Mouse (Mus musculus) G1E (cell line): ENCODE data around the gene Ccdc115.

Source experiments
- CTCF ChIP-seq: IDR thresholded peaks from 2 replicates; pipeline ENCODE4 v1.5.1; 2012; ENCODE audit warnings: low read depth, low read length, inconsistent platforms, mixed read lengths
- TAL1 ChIP-seq: conservative IDR thresholded peaks from 2 replicates; pipeline ENCODE4 v1.6.1; 2012; ENCODE audit warnings: low read depth, low read length, inconsistent platforms, mixed read lengths

DNA sequence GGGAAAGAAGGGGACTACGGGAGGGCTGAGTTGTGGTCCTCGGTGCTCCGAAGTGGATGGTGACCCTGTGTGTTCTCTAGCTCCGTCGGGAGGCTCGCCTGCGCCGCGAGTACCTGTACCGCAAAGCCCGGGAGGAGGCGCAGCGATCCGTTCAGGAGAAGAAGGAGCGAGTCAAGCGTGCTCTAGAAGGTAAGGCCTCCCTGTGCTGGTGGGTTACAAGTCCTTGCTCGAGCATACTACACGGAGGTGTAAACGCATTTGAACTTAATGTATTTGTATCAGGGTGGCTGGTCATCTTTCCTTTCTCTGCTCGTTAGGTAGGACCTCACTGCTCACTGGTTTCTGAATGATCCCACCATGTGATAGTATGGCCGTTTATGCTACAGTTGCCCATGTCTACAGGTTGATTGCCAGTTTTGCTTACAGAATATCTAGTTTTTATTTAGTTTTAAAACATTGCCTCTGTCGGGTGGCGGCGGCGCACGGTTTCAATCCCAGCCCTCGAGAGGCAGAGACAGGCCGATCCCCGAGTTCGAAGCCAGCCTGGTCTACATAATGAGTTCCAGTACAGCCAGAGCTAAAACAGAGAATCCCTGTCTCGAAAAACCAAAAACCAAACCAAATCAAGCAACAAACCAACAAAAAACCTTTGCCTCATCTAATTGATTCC, 624 bp upstream of the Ccdc115 start:
- no peak for TF ChIP-seq CTCF
- TF ChIP-seq TAL1, result no peak
